In the genomic region with DNA sequence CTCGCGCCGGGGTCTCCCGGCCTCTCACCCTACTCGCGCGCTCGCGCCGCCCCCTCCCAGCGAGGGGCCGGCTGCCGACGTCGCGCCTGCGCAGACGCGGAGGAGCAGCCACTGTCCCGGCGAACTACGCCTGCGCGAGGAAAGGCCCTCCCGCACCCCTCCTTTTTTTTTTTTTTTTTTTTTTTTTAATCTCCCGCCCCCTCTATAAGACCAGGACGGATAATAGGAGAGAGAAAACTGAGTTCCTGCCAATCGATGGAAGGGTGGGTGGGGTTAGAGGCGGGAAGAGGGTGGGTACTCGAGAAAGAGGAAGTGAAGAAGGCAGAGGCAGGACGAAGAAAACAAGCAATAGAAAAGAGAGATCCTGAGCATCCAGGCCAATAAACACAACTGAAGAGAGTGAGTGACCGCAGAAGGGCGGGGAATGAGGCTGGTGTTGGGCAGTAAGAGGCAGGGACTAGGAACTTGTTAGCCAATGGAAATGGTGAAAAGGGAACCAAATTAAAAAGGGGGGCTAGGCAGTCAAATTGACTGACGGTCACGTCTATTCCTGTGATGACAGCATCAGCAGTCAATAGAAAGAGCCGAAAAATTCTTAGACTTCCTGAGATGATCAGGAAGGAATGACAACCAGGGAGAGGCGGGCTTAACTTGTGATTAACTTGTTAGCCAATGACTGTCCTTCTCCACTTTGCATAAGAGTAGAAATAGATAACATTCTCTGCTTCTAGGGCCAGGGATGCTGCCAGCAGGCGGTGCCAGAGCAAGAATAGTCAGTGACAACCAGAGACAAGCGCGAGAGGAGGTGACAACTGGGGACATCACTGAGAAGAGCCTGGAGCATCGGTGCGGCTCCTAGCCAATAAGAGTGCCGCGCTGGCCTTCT, we compare ENCODE assay signal across 8 mouse cellular contexts. TPM values are rescaled to one million over a fixed set of nuclear protein-coding genes. Genes with fewer than 3 reads are reported as not detected.
DNase-seq lines count a peak whose midpoint lies in the region; ATAC-seq and TF ChIP-seq lines count a peak whose summit lies in the region.

Gene Mylpf, plus strand, starts transcription at position 338 of the 886 bp plus-strand sequence.

- H3K4me3 ChIP-seq in bone marrow, adult 2 months (replicated peaks; ENCODE audit: control insufficient read depth, low read depth, low read length), result peak within 1 kb of the TSS; percentile 68
- H3K4me3 ChIP-seq in embryonic facial prominence, embryonic 15.5 days (replicated peaks), result peak within 1 kb of the TSS; percentile 92
- peak within 1 kb of the TSS; percentile 94 for H3K4me3 ChIP-seq in limb, embryonic 14.5 days (replicated peaks; ENCODE audit: low read length)
- H3K4me3 ChIP-seq in midbrain, postnatal 0 days (ENCODE audit: low read depth, low read length), result peak within 1 kb of the TSS; percentile 56

- peaks cover 14% of the 10 kb centered on the region for H3K36me3 ChIP-seq in embryonic facial prominence, embryonic 15.5 days
- H3K36me3 ChIP-seq in limb, embryonic 14.5 days (ENCODE audit: control insufficient read depth, insufficient read depth, low read length), result peaks cover 8% of the 10 kb centered on the region; the same call in 1 of the 2 replicates
- no peaks in the 10 kb centered on the region for H3K36me3 ChIP-seq in midbrain, postnatal 0 days (ENCODE audit: insufficient read depth, low read length)

- peak within 1 kb of the TSS; percentile 88 for H3K4me2 ChIP-seq in embryonic facial prominence, embryonic 15.5 days (replicated peaks)
- peak within 1 kb of the TSS; percentile 71 for H3K4me2 ChIP-seq in limb, embryonic 14.5 days (replicated peaks; ENCODE audit: low read depth, low read length, severe bottlenecking)
- H3K4me2 ChIP-seq in midbrain, postnatal 0 days (ENCODE audit: low read depth, low read length, poor library complexity, severe bottlenecking), result peak within 1 kb of the TSS; percentile 99

- peak; percentile 94 for ATAC-seq in embryonic facial prominence, embryonic 15.5 days (ENCODE audit: insufficient number of reproducible peaks, low FRiP score, low TSS enrichment, low read depth)
- peak; percentile 95 for ATAC-seq in limb, embryonic 14.5 days (ENCODE audit: low FRiP score, low read depth)
- peak; percentile 95 for ATAC-seq in midbrain, postnatal 0 days (ENCODE audit: low FRiP score)

- H3K9me3 ChIP-seq in embryonic facial prominence, embryonic 15.5 days (replicated peaks), result no peaks in the 10 kb centered on the region
- H3K9me3 ChIP-seq in limb, embryonic 14.5 days (ENCODE audit: control insufficient read depth, low read length), result no peaks in the 10 kb centered on the region
- H3K9me3 ChIP-seq in midbrain, postnatal 0 days (ENCODE audit: low read length), result no peaks in the 10 kb centered on the region

- under 1% methylated on average over 43 of the region's 44 CpGs for WGBS in bone marrow, adult 2 months
- under 1% methylated on average over 35 of the region's 44 CpGs for WGBS in embryonic facial prominence, embryonic 15.5 days
- under 1% methylated on average over 34 of the region's 44 CpGs for WGBS in limb, embryonic 14.5 days
- WGBS in midbrain, postnatal 0 days, result under 1% methylated on average over 35 of the region's 44 CpGs

- H3K9ac ChIP-seq in embryonic facial prominence, embryonic 15.5 days, result peak within 1 kb of the TSS; percentile 97
- H3K9ac ChIP-seq in limb, embryonic 14.5 days (ENCODE audit: low read depth, low read length, severe bottlenecking), result peak within 1 kb of the TSS; percentile 89
- peak within 1 kb of the TSS; percentile 63 for H3K9ac ChIP-seq in midbrain, postnatal 0 days (replicated peaks; ENCODE audit: low read length, poor library complexity, severe bottlenecking)

- H3K4me1 ChIP-seq in bone marrow, adult 2 months (ENCODE audit: control insufficient read depth, insufficient read depth, low read length), result peaks cover 2% of the 10 kb centered on the region; the same call in 1 of the 2 replicates
- peaks cover 27% of the 10 kb centered on the region for H3K4me1 ChIP-seq in embryonic facial prominence, embryonic 15.5 days
- H3K4me1 ChIP-seq in limb, embryonic 14.5 days (ENCODE audit: control insufficient read depth, insufficient read depth, low read length), result peaks cover 21% of the 10 kb centered on the region
- peaks cover 6% of the 10 kb centered on the region for H3K4me1 ChIP-seq in midbrain, postnatal 0 days (ENCODE audit: insufficient read depth, low read length)

- H3K27ac ChIP-seq in bone marrow, adult 2 months (ENCODE audit: control insufficient read depth, insufficient read depth, low read depth, low read length, poor library complexity), result peak within 1 kb of the TSS; percentile 95
- peak within 1 kb of the TSS; percentile 91 for H3K27ac ChIP-seq in embryonic facial prominence, embryonic 15.5 days (replicated peaks)
- peak within 1 kb of the TSS; percentile 80 for H3K27ac ChIP-seq in limb, embryonic 14.5 days (replicated peaks; ENCODE audit: low read depth, low read length)
- peak within 1 kb of the TSS; percentile 75 for H3K27ac ChIP-seq in midbrain, postnatal 0 days (ENCODE audit: low read depth, low read length)

- no peaks in the 10 kb centered on the region for H3K27me3 ChIP-seq in embryonic facial prominence, embryonic 15.5 days
- no peaks in the 10 kb centered on the region for H3K27me3 ChIP-seq in limb, embryonic 14.5 days (ENCODE audit: control insufficient read depth, insufficient read depth, low read length)
- H3K27me3 ChIP-seq in midbrain, postnatal 0 days (ENCODE audit: insufficient read depth, low read length), result no peaks in the 10 kb centered on the region

- TF ChIP-seq CTCF in bone marrow, adult 2 months (IDR thresholded peaks at IDR 0.05; ENCODE audit: control insufficient read depth, insufficient read depth, low read length), result peak; percentile 83
- peak; percentile 89 for TF ChIP-seq CTCF in midbrain, postnatal 0 days (IDR thresholded peaks at IDR 0.05)

- TF ChIP-seq POLR2A in bone marrow, adult 2 months (IDR thresholded peaks at IDR 0.05; ENCODE audit: borderline replicate concordance, control insufficient read depth, low read depth, low read length), result peak; percentile 73
- peak; percentile 54; the same call in 1 of the 2 replicates for TF ChIP-seq POLR2A in limb, embryonic 14.5 days (IDR thresholded peaks at IDR 0.05; ENCODE audit: borderline replicate concordance, extremely low read depth, insufficient read depth, insufficient read length)

- peak; percentile 100 for DNase-seq in 416B (ENCODE audit: low read depth)
- peak; percentile 97 for DNase-seq in heart, adult 8-10 months (ENCODE audit: low spot score)
- peak; percentile 99 for DNase-seq in kidney, adult 9 months
- peak; percentile 98 for DNase-seq in limb, embryonic 14.5 days (ENCODE audit: low spot score)
- peak; percentile 99 for DNase-seq in midbrain, postnatal 0 days (ENCODE audit: low spot score)
- peak; percentile 79 to 84 for DNase-seq in spleen, postnatal 14 days (ENCODE audit: low spot score in 2 of 2)

RNA-seq across cellular contexts. Expression of gene Mylpf, which starts in this region (rescaled TPM):
- polyA plus RNA-seq in bone marrow, adult 2 months (2011; ENCODE audit: insufficient read depth, insufficient read length, low replicate concordance, missing spikeins), result 32.2 and 126 TPM in 2 replicates
- polyA plus RNA-seq in embryonic facial prominence, embryonic 15.5 days (2015; fragmentation: Nextera tagmentation; extraction: Ambion mirVana), result 585 and 767 TPM in 2 replicates
- 10 to 100 TPM in 1 of 4 experiments, 1 to 10 TPM in 3; 6.2 to 14.1 (median 8.2) TPM for total RNA-seq in heart, adult 8-10 months (2022)
- 555 and 1,104 TPM in 2 replicates for polyA plus RNA-seq in limb, embryonic 14.5 days (2012; rRNA removed)
- polyA plus RNA-seq in limb, embryonic 14.5 days (2014; fragmentation: Nextera tagmentation; extraction: Ambion mirVana), result 413 and 609 TPM in 2 replicates
- 0.90 and 1.4 TPM in 2 replicates for total RNA-seq in midbrain, postnatal 0 days (2014; rRNA removed)
- polyA plus RNA-seq in midbrain, postnatal 0 days (2015; fragmentation: Nextera tagmentation; extraction: Ambion mirVana), result 1.5 and 2.2 TPM in 2 replicates

Comparison
In these comparisons a context has a peak if more than half of its experiments do, and no peak if none do; other contexts are left out.
1. Peak in every context shown above with its lines: DNase-seq, ATAC-seq, H3K4me3 ChIP-seq and H3K27ac ChIP-seq.
2. RNA of gene Mylpf (polyA plus RNA-seq): 413 to 1,104 TPM in limb, embryonic 14.5 days, 585 to 767 TPM in embryonic facial prominence, embryonic 15.5 days and 32.2 to 126 TPM in bone marrow, adult 2 months; 1.5 to 2.2 TPM in midbrain, postnatal 0 days; every median in the first group is over 10 times any median in the second.